Mouse (Mus musculus) adrenal gland, adult 2 months (tissue): Measurements from ENCODE around the gene Ttc7. TPM values are rescaled to one million over a fixed set of nuclear protein-coding genes. Genes with fewer than 3 reads are reported as not detected.

Source experiments
- DNase-seq: peaks from one replicate; pipeline ENCODE4 v3.0.0; 2021
- polyA plus RNA-seq: library from polyadenylated mRNA; depleted of rRNA; stranded (reverse); fragments of >200 nt; gene quantifications from 2 replicates; pipeline ENCODE4 v1.2.3, GENCODE M21; 2012
- total RNA-seq, 2 experiments: library from RNA; stranded (reverse); gene quantifications; 2 replicates each; pipeline ENCODE4 v1.2.3; 2021

The Ttc7 gene
- total and polyA plus RNA-seq, 3 experiments = 12.0 to 34.0 (median 15.1) TPM

GRCm38 (mm10) chr17:87365268-87365667 lies 82.6 kb downstream of the Ttc7 start:
- DNase-seq = no peak

GRCm38 (mm10) chr17:87366520-87366919 lies 83.8 kb downstream of the Ttc7 start:
- DNase-seq = no peak

DNA sequence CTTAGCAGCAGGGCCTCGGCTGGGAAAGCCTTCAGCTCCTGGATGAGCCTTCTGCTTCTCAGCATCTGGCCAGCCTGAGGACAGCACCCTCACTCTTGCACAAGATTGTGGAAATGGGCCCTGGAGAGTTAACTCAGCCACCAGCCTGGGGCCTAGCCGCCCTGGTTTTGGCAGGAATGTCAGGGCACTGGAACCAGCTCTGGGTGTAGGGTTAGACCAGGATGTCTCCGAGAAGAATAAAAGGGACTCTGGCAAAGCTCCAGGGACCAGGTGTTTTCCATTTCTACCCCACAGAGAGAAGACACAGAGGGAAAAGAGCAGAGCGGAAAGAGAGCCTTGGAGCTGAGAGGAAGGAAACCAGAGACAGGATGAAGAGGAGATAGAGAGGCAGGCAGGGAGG lies 84.5 kb downstream of the Ttc7 start:
- peak; percentile 36 for DNase-seq

DNA sequence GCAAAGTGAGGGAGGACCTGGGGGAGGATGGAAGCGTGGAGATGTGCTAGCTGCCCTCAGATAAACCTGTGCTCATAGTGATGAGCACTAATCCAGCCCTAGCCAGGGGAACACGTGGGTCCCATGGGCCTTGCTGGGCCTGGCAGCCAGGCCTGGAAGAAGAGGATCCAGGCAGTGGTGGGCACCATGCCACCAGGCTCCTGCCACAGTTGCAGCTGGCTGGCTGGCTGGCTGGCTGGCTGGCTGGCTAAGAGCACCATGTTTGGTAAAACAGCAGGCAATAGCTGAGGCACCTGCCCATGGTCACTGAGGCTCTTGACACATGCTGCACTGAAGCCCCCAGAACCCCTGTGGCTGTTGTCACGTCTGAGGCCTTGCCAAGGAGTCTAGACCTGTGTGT lies 85.0 kb downstream of the Ttc7 start:
- peak; percentile 66 for DNase-seq

DNA sequence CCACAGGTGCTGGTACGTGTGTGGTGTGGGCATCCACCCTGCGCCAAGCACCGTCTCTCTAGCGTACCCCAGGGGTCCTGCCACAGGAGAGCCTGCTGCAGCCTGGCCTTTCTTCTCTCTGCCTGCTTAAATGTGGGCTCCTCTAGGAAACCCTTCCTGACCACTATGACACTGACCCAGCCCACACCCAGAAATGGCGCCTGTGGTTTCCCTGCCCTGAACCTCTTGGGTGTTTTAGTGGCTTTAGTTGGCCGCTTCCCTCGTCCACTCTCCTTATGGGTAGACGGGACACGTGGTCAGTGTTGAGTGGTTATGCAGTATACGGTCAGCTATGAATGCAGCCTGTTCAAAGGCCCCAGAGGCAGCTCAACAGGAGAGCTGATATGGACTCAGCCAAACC lies 85.8 kb downstream of the Ttc7 start:
- no peak for DNase-seq

- no peak for DNase-seq
Measured at GRCm38 (mm10) chr17:87369270-87369759, 86.6 kb downstream of the Ttc7 start.

GRCm38 (mm10) chr17:87372189-87372588 lies 89.5 kb downstream of the Ttc7 start:
- no peak for DNase-seq

GRCm38 (mm10) chr17:87373327-87373726 lies 90.6 kb downstream of the Ttc7 start:
- DNase-seq = no peak

DNA sequence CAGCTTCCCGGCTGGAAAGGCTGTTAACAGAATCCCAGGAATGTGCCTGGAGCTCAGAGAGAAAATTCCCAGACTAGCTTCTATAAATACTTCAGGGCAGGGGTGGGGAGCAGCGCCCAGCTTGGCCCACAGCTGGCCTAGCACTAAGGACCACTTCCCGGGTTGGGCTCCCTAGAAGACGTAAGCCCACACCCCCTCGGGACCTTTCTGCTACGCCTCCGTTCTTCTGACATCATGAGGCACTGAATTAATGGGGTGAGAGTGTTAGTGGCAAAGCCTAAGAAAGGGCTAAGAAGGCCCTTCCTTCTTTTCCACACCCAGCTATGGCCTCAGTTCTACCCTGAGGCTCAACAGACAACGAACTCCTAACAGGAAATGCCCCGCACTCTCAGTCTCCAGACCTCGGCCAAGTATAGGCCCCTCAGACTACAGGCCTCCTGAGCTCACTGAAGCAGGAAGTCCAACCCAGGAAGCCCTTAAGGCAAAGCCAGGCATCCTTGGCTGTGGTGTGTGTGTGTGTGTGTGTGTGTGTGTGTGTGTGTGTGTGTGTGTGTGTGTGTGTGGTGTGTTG lies 93.3 kb downstream of the Ttc7 start:
- no peak for DNase-seq

- no peak for DNase-seq
Measured at GRCm38 (mm10) chr17:87376831-87377471, 94.3 kb downstream of the Ttc7 start.

DNA sequence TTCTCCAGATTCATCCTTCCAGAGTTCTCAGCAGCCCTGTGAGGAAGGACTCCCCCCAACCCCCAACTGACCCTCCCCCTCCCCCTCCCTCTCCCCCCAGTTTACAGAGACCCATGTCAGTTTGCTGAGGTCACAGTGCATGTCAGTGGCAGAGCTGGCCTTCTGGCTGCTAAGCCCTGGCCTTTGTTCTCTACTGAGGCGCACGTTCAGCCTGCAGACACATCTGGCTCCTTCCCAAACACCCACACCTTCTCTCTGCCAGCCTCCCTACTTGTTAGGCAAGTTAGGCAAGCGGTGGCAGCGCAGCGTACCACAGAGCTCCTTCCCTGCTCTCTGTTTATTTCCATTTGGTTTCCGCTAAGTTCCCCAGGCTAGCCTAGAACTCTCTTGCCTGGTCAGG lies 94.8 kb downstream of the Ttc7 start:
- DNase-seq = no peak

DNA sequence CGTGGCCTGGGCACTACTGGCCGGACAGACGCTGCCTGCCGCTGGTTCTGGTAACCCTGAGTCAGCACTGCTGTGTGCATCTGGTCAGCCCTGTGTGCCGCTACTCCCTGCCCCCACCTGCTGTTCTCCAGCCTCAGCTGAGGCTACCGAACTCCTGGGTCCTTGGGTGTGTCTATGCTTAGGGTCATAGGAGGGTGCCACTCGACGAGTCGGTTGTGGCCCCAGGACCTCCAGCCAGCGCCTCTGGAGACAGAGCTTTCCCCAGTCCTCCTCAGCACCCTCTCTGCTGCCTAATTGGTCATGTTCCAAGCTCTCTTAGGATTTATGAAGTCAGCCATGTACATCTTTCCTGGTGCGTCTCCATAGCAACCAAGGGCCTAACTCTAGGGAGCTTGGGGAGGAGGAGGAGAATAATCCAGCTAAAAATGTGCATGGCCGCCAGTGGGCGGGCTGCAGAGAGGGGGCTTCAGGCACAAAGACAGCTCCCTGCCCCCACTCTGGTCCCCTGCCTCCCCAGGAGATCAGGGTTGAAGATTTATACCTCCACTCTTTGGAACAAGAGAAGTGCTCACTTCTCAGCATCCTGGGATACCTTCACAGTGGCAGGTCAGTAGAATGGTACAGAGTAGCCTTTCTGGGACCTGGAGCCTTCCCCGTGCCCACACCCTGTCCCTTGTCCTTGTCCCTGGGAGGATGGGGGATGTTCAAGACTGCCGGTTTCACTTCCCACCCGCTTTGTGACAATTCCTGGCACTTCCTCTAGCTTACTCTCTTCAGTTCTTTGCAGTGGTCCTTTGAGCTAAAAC lies 95.9 kb downstream of the Ttc7 start:
- peak; percentile 46 for DNase-seq

GRCm38 (mm10) chr17:87379160-87379624 lies 96.5 kb downstream of the Ttc7 start:
- DNase-seq = no peak

DNA sequence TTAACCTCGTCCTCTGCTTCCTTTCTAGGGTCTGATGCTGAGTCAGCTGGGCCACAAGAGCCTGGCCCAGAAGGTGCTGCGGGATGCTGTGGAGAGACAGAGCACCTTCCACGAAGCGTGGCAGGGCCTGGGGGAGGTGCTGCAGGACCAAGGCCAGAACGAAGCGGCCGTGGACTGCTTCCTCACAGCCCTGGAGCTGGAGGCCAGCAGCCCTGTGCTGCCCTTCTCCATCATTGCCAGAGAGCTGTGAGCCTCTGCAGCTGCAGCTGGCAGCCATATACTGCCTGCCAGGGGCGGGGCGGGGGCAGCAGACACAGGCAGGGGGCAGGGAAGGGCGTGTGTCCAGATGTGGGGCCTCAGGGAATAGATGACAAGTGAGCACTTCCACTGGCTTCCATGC lies 97.1 kb downstream of the Ttc7 start:
- DNase-seq = no peak

DNA sequence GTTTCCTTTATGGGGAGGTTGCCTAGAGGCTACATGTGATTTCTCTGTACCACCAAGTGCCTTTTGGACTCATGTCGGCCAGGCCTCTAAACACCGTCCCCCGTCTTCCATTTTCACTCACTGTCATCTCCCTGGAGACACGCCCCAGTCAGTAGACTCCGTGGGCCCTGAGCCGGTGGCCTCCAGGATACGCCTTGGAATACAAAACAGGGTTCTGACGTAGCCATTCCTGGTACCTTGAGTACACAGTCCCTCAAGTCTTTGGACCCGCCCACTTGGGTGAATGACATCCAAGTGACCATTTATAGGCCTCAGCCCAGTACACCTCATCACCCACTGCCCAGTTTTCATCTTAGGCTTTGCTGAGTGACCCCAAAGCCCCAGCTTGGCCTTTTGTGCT lies 98.0 kb downstream of the Ttc7 start:
- DNase-seq = no peak

- no peak for DNase-seq
Measured at GRCm38 (mm10) chr17:87385835-87386234, 103.1 kb downstream of the Ttc7 start.

DNA sequence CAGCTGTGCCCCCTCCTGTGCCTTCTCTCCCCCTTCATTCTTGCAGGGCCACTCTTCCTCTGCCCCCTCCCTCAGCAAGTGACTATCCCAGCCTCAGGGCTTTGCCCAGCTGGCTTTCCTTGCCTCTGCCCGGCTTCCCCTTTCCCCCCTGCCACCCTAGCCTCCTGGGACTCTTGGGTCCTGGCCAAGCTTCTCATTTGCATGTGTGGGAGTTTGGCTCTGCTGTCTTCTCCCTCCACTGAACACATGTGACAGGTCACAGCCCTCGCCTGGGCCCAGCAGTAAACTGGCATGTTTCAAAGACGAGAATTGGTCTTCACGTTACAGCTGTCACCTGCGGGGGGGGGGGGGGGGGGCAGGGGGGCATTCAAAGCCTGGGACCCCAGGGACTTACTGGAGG lies 104.4 kb downstream of the Ttc7 start:
- DNase-seq = no peak

DNA sequence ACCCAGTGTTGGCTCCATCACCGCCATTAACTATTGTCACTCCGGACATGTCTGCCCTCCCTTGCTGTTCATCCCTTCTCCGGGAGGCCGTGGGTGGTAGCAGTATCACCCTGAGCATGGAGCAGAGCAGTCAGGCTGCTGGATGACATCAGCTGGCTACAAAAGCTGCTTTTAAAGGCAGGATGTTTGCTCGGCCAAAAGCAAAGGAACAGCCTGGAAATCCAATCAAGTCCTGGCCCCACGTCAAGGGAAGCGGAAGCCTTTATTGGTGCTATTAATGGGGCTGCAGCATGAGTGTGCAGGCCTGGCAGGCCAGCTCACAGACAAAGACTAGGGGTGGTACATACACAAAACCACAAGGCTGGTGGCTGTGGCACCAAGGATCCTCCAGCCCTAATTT lies 108.6 kb downstream of the Ttc7 start:
- DNase-seq = peak; percentile 45

DNA sequence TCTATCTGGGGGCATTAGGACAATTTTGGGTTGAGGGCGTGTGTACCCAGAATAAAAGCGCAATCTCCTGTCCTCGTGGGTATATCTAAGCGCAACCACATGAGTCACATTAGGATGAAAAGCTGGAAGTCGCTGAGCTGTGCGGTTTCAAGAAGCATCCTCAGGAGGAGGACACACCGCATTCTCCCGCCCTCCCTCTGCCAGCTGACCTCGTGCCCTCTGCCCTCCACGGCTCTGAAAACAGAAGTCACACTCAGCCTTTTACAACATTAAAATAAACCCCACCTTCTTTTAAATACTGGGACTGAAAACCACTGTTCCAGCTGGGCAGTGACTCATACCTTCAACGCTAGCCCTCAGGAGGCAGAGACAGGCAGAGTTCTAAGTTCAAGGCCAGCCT lies 114.4 kb downstream of the Ttc7 start:
- no peak for DNase-seq

GRCm38 (mm10) chr17:87402444-87402843 lies 119.8 kb downstream of the Ttc7 start:
- no peak for DNase-seq

DNA sequence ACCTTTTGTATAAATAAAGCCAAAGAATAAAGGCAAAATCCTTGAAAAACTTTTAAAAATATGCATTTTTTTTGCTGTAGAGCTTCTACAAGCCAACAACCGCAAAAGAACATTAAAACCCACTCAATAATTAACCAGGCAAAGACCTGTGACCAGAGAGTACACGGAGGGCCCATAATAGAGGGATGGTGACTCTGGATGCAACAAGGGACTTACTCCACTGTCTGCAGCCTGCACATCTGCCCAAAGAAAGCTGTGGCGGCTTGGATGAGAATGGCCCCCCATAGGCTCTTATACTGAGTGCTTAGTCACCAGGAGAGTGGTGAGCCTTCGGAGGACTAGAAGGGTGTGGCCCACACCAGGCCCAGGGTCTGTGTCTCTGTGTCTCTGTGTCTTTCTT lies 120.8 kb downstream of the Ttc7 start:
- DNase-seq = no peak

DNA sequence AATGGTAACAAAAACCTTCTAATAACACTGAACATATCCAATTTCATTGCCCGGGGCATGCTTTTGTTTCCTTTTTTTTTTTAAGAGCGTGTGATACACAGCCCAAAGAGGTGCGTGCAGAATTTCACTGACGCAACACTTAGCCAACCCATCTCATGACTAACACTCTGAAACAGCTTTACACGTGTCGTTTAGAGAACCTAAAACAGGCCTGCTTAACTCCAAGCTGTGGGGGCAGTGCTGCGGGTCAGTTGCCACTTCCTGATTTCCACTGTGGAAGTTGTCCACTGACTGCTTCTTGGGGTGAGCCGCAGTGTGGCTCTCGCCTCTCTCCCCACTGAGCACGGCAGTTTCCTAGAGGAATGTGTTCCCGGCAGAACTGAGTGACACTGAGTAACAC lies 122.9 kb downstream of the Ttc7 start:
- peak; percentile 31 for DNase-seq

- no peak for DNase-seq
Measured at GRCm38 (mm10) chr17:87406646-87407045, 124.0 kb downstream of the Ttc7 start.
